Mouse (Mus musculus) gastrocnemius, postnatal 36 days (tissue): ENCODE measurements at regions not wholly inside any gene's neighbourhood (a gene's known extent, or its start where the extent isn't known, plus 50 kb on each side); places are given as distances from the start of the nearest gene placed in this dataset.

Source experiments
- DNase-seq, 2 experiments: peaks; one replicate each; pipeline ENCODE4 v3.0.0; 2022
- intact Hi-C: fragments of 180-260 bp; cut with DNase I; formaldehyde crosslinking; loops from one replicate; pipeline ENCODE4 v1.15.1; 2025

- DNase-seq, result no peak
- intact Hi-C loops, result no loop called here
Observed at GRCm38 (mm10) chr2:21267149-21267761, 61.7 kb downstream of the Thnsl1 start.

- no peak for DNase-seq
Observed at GRCm38 (mm10) chr2:21269989-21270846, 64.7 kb downstream of the Thnsl1 start.

GRCm38 (mm10) chr2:21273416-21273815 is 67.9 kb downstream of the Thnsl1 start:
- intact Hi-C loops, result no loop called here
- no peak for DNase-seq

More at GRCm38 (mm10) chr2:21269989-21270846, 64.7 kb downstream of the Thnsl1 start:
- intact Hi-C loops, result no loop called here

- DNase-seq, result no peak
- intact Hi-C loops, result no loop called here
Observed at GRCm38 (mm10) chr2:21275315-21275714, 69.8 kb downstream of the Thnsl1 start.

GRCm38 (mm10) chr2:21280794-21281420 is 75.4 kb downstream of the Thnsl1 start:
- intact Hi-C loops, result loop anchor here (5.0 kb wide), 1 partner anchor 631 kb away; no protein-coding TSS in a partner anchor

GRCm38 (mm10) chr2:21282505-21283200 is 77.1 kb downstream of the Thnsl1 start:
- intact Hi-C loops, result loop anchor here (5.0 kb wide), 1 partner anchor 630 kb away; no protein-coding TSS in a partner anchor
- DNase-seq, result no peak

More at GRCm38 (mm10) chr2:21280794-21281420, 75.4 kb downstream of the Thnsl1 start:
- peak; percentile 41 to 61 for DNase-seq

GRCm38 (mm10) chr2:21284881-21285280 is 79.4 kb downstream of the Thnsl1 start:
- intact Hi-C loops, result loop anchor here (5.0 kb wide), 1 partner anchor 627 kb away; no protein-coding TSS in a partner anchor
- DNase-seq, result no peak

- no peak for DNase-seq
- intact Hi-C loops, result no loop called here
Observed at GRCm38 (mm10) chr2:21287786-21288185, 79.6 kb upstream of the Gpr158 start.

- intact Hi-C loops, result no loop called here
Observed at GRCm38 (mm10) chr2:21292669-21293151, 74.6 kb upstream of the Gpr158 start.

GRCm38 (mm10) chr2:21294002-21294401 is 73.3 kb upstream of the Gpr158 start:
- no peak for DNase-seq

More at GRCm38 (mm10) chr2:21292669-21293151, 74.6 kb upstream of the Gpr158 start:
- no peak for DNase-seq

GRCm38 (mm10) chr2:21299681-21300080 is 67.7 kb upstream of the Gpr158 start:
- DNase-seq, result no peak
- intact Hi-C loops, result no loop called here

More at GRCm38 (mm10) chr2:21294002-21294401, 73.3 kb upstream of the Gpr158 start:
- intact Hi-C loops, result no loop called here
